Mouse (Mus musculus) lung, adult 2 months (tissue): ENCODE results near the gene Gpr179. TPM values are rescaled to one million over a fixed set of nuclear protein-coding genes. Genes with fewer than 3 reads are reported as not detected.

Experiments used
- DNase-seq: peaks from one replicate; pipeline ENCODE4 v3.0.0; 2022
- H3K4me1 ChIP-seq: fragments of 200-500 bp; 2 replicates; pipeline ENCODE4 v1.6.1; 2011; ENCODE audit warnings: low read length; ENCODE audit not compliant: control insufficient read depth, insufficient read depth
- H3K4me3 ChIP-seq: fragments of 200-500 bp; replicated peaks from 2 replicates; pipeline ENCODE3; 2011; ENCODE audit warnings: low read depth, mild to moderate bottlenecking, control low read depth, low read length; ENCODE audit errors: extremely low read depth
- CTCF ChIP-seq: fragments of 200-500 bp; IDR thresholded peaks from 2 replicates; pipeline ENCODE4 v1.5.1; 2011; ENCODE audit warnings: mild to moderate bottlenecking, low read length, control low read depth; ENCODE audit not compliant: insufficient read depth
- POLR2A ChIP-seq: fragments of 200-500 bp; IDR thresholded peaks from 2 replicates; pipeline ENCODE4 v1.6.1; 2011; ENCODE audit warnings: low read depth, mild to moderate bottlenecking, control low read depth, low read length, borderline replicate concordance; ENCODE audit errors: extremely low read depth
- WGBS: fragments of 180-500 bp; shearing (Covaris S2); methylation state at CpG from one replicate; pipeline ENCODE4 v1.1.7; 2018; 5-methylcytosine and 5-hydroxymethylcytosine counted together
- polyA plus RNA-seq: library from polyadenylated mRNA; depleted of rRNA; stranded (reverse); fragments of >200 nt; gene quantifications from 2 replicates; pipeline ENCODE4 v1.2.3, GENCODE M21; 2012

Gene Gpr179
- polyA plus RNA-seq, 1 experiment: 0.24 TPM

- Histone ChIP-seq H3K4me1 (no peaks in the 10 kb centered on the region), H3K4me3 (no peak overlapping the region)
- DNase-seq: no peak
- WGBS: 68% methylated on average over 3 of the region's 3 CpGs
- TF ChIP-seq CTCF: no peak
- no peak for TF ChIP-seq POLR2A
Measured at GRCm38 (mm10) chr11:97380036-97380435, 28.2 kb upstream of the Gpr179 start.

- TF ChIP-seq POLR2A (no peak), CTCF (no peak)
- DNase-seq: no peak
- Histone ChIP-seq H3K4me3 (no peak overlapping the region), H3K4me1 (peaks cover 3% of the 10 kb centered on the region; the same call in 1 of the 2 replicates)
- WGBS: 89% methylated on average over 2 of the region's 2 CpGs
Measured at GRCm38 (mm10) chr11:97373402-97373801, 21.5 kb upstream of the Gpr179 start.

GRCm38 (mm10) chr11:97372159-97372864, 20.4 kb upstream of the Gpr179 start:
- TF ChIP-seq CTCF: no peak
- no peak for TF ChIP-seq POLR2A
- Histone ChIP-seq H3K4me3 (no peak overlapping the region), H3K4me1 (peaks cover 3% of the 10 kb centered on the region; the same call in 1 of the 2 replicates)
- peak; percentile 15 for DNase-seq
- WGBS: 70% methylated on average over 6 of the region's 6 CpGs

GRCm38 (mm10) chr11:97370329-97371091, 18.6 kb upstream of the Gpr179 start:
- no peak for DNase-seq
- TF ChIP-seq POLR2A (no peak), CTCF (no peak)
- Histone ChIP-seq H3K4me3 (no peak overlapping the region), H3K4me1 (peaks cover 3% of the 10 kb centered on the region; the same call in 1 of the 2 replicates)
- 35% methylated on average over 7 of the region's 7 CpGs for WGBS

- H3K4me3 ChIP-seq: no peak overlapping the region
- DNase-seq: no peak
- WGBS: 60% methylated on average over 5 of the region's 5 CpGs
- TF ChIP-seq POLR2A: no peak
- TF ChIP-seq CTCF: no peak
- H3K4me1 ChIP-seq: peaks cover 10% of the 10 kb centered on the region; the same call in 1 of the 2 replicates
Measured at GRCm38 (mm10) chr11:97368501-97368900, 16.6 kb upstream of the Gpr179 start.

GRCm38 (mm10) chr11:97365556-97365955, 13.7 kb upstream of the Gpr179 start:
- WGBS: 59% methylated on average over 1 of the region's 1 CpGs
- DNase-seq: no peak
- Histone ChIP-seq H3K4me3 (no peak overlapping the region), H3K4me1 (peaks cover 10% of the 10 kb centered on the region)
- TF ChIP-seq POLR2A: no peak
- TF ChIP-seq CTCF: no peak

- H3K4me1 ChIP-seq: peaks cover 10% of the 10 kb centered on the region
- TF ChIP-seq CTCF: no peak
- no peak for TF ChIP-seq POLR2A
- 2% methylated on average over 7 of the region's 7 CpGs for WGBS
- peak; percentile 27 for DNase-seq
- peak overlapping the region; percentile 85 for H3K4me3 ChIP-seq
Measured at GRCm38 (mm10) chr11:97363644-97363995, 11.7 kb upstream of the Gpr179 start.

- peaks cover 10% of the 10 kb centered on the region for H3K4me1 ChIP-seq
- DNase-seq: peak; percentile 61
- H3K4me3 ChIP-seq: peak overlapping the region; percentile 85
- TF ChIP-seq POLR2A (no peak), CTCF (no peak)
- under 1% methylated on average over 49 of the region's 49 CpGs for WGBS
Measured at GRCm38 (mm10) chr11:97362943-97363643, 11.2 kb upstream of the Gpr179 start.

GRCm38 (mm10) chr11:97362649-97362942, 10.7 kb upstream of the Gpr179 start:
- no peak for DNase-seq
- H3K4me1 ChIP-seq: peaks cover 10% of the 10 kb centered on the region
- peak overlapping the region; percentile 85 for H3K4me3 ChIP-seq
- WGBS: under 1% methylated on average over 38 of the region's 39 CpGs
- no peak for TF ChIP-seq CTCF
- no peak for TF ChIP-seq POLR2A
